Mouse (Mus musculus) lung, embryonic 14.5 days (tissue): ENCODE data around the gene Kcnab2. TPM values are rescaled to one million over a fixed set of nuclear protein-coding genes. Genes with fewer than 3 reads are reported as not detected.

ENCODE experiments used
- ATAC-seq: fragments of 200-750 bp; cut with Nextera tagmentation; 2 replicates; pipeline ENCODE4 v1.8.0; 2017; ENCODE audit warnings: mild to moderate bottlenecking, moderate TSS enrichment, moderate library complexity; ENCODE audit not compliant: insufficient read depth
- DNase-seq: peaks from one replicate; pipeline ENCODE4 v3.0.0-alpha.2; 2015
- H3K27ac ChIP-seq: fragments of 300-500 bp; sonication (generic); 2 replicates; pipeline ENCODE4 v1.5.1; 2014; ENCODE audit warnings: low read depth, mild to moderate bottlenecking, moderate library complexity
- H3K27me3 ChIP-seq: fragments of 300-500 bp; sonication (generic); 2 replicates; pipeline ENCODE4 v1.6.1; 2014; ENCODE audit warnings: low read length, control low read depth; ENCODE audit not compliant: insufficient read depth
- H3K36me3 ChIP-seq: fragments of 300-500 bp; sonication (generic); 2 replicates; pipeline ENCODE4 v1.6.1; 2014; ENCODE audit warnings: control low read depth; ENCODE audit not compliant: insufficient read depth
- H3K4me1 ChIP-seq: fragments of 300-500 bp; sonication (generic); 2 replicates; pipeline ENCODE4 v1.6.1; 2014; ENCODE audit warnings: antibody characterized with exemption, control low read depth; ENCODE audit not compliant: insufficient read depth
- H3K4me2 ChIP-seq: fragments of 300-500 bp; sonication (generic); 2 replicates; pipeline ENCODE4 v1.6.1; 2014; ENCODE audit warnings: mild to moderate bottlenecking
- H3K4me3 ChIP-seq: fragments of 300-500 bp; sonication (generic); 2 replicates; pipeline ENCODE4 v1.5.1; 2014; ENCODE audit warnings: low read depth, low read length
- H3K9ac ChIP-seq: fragments of 300-500 bp; sonication (generic); 2 replicates; pipeline ENCODE4 v1.6.1; 2014
- H3K9me3 ChIP-seq: fragments of 300-500 bp; sonication (generic); 2 replicates; pipeline ENCODE4 v1.6.1; 2016; ENCODE audit warnings: low read depth, low read length, control low read depth
- CTCF ChIP-seq: IDR thresholded peaks from 2 replicates; pipeline ENCODE4 v1.5.1; 2016; ENCODE audit warnings: antibody characterized with exemption, low read depth
- WGBS: fragments of 180-500 bp; shearing (Covaris S2); extraction: QIAGEN DNeasy Blood & Tissue Kit; methylation state at CpG from one replicate; pipeline ENCODE4 v1.1.7; 2014; 5-methylcytosine and 5-hydroxymethylcytosine counted together
- polyA plus RNA-seq: library from polyadenylated mRNA; unstranded; fragments of >200 nt; fragmentation: Nextera tagmentation; extraction: Ambion mirVana; gene quantifications from 2 replicates; pipeline ENCODE4 v1.2.1, GENCODE M21; 2014

The Kcnab2 gene
- polyA plus RNA-seq, 1 experiment from 2014 or later, result 3.6 TPM

DNA sequence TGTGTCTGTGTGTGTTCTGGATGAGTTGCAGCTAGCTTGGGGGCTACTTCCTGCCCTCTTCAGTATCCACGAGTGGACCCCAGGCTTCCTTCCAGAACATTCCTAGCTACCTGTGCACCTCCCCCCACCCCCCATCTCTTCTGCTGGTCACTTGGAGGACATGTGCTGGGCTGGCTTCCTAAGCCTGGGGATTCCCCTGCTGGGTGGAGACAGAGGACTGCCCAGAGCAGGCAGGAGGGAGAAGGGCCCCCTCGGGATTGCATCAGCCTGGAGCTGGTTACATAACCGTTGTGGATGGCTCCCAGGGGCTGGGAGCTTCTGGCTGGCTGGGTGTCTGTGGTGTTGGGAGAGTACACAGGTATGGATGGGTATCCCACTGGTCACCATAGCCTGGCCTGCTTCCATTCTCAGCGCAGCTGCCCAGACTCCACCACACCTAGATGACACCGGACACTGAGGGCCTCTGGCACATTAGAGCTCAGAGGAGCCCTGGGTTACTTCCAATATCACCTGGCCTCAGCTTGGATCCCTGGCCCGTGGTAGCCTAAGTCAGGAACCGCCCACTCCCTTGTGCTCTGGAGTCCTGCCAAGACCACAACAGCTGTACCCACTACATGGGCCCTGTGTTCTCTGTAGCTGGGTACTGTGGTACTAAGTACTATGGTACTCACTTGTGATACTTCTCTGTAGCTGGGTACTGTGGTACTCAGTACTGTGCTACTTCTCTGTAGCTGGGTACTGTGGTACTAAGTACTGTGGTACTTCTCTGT, 132.4 kb downstream of the Kcnab2 start:
- no peak for DNase-seq
- H3K4me2 ChIP-seq, result no peak overlapping the region
- H3K9ac ChIP-seq, result no peak overlapping the region
- no peak overlapping the region for H3K27ac ChIP-seq
- no peak overlapping the region for H3K4me3 ChIP-seq
- H3K9me3 ChIP-seq, result no peaks in the 10 kb centered on the region
- H3K36me3 ChIP-seq, result no peaks in the 10 kb centered on the region
- ATAC-seq, result peak; percentile 42; the same call in 1 of the 2 replicates
- peaks cover 26% of the 10 kb centered on the region for H3K27me3 ChIP-seq
- no peak for TF ChIP-seq CTCF
- no peaks in the 10 kb centered on the region for H3K4me1 ChIP-seq
- 34% methylated on average over 7 of the region's 7 CpGs for WGBS

DNA sequence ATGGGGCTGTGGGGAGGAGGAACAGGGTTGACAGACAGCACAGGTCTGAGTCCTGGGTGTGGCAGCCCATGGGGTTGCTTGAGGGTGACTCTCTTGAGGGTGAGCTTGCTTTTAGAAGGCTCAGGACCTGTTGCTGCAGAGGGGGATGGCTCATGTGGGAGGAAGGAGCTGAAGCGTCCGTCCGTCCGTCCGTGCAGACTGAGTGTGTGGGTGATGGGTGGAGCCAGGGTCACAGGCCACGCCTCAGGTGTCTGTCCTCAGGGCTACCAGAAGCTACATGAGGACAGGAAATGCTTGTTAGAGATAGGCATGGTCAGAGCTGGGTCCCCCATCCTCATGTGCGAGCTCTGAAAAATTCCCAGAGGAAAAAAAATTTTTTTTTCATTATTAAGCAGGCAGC, 133.0 kb downstream of the Kcnab2 start:
- Histone ChIP-seq H3K4me1 (no peaks in the 10 kb centered on the region), H3K4me2 (no peak overlapping the region), H3K27me3 (peaks cover 26% of the 10 kb centered on the region), H3K9ac (no peak overlapping the region), H3K27ac (no peak overlapping the region), H3K4me3 (no peak overlapping the region), H3K36me3 (no peaks in the 10 kb centered on the region), H3K9me3 (no peaks in the 10 kb centered on the region)
- no peak for TF ChIP-seq CTCF
- DNase-seq, result no peak
- 40% methylated on average over 7 of the region's 7 CpGs for whole genome bisulfite sequencing
- no peak for ATAC-seq

DNA sequence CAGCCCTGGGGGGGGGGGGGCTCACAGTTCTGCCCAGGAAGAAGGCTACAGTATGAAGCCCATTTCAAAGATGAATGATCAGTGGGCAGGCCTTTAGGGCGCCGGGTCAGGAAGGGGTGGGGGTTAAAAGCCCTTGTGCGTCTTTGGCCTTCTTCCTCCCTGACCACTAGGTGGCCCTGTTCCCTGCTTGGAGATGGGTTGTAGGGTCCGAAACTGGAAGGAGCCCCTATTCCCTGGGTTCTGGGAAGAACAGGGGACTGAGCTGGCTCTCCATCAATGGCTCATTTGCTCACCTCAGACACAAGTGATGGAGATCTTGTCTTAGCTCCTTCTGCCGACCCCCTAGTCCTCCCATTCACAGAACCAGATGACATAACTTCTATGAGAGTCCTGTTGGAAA, 134.4 kb downstream of the Kcnab2 start:
- H3K4me1 ChIP-seq, result no peaks in the 10 kb centered on the region
- peak; percentile 57 for DNase-seq
- no peaks in the 10 kb centered on the region for H3K36me3 ChIP-seq
- ATAC-seq, result no peak
- H3K4me3 ChIP-seq, result no peak overlapping the region
- peak; percentile 70 for TF ChIP-seq CTCF
- H3K9ac ChIP-seq, result no peak overlapping the region
- peaks cover 39% of the 10 kb centered on the region for H3K27me3 ChIP-seq
- H3K9me3 ChIP-seq, result no peaks in the 10 kb centered on the region
- no peak overlapping the region for H3K4me2 ChIP-seq
- 16% methylated on average over 5 of the region's 5 CpGs for WGBS
- H3K27ac ChIP-seq, result no peak overlapping the region

Other genes starting within 250 kb of the Kcnab2 start
- gene Gpr153, start 203.6 kb downstream of the Kcnab2 start, polyA plus RNA-seq, result 19.5 and 20.0 TPM in 2 replicates
- not detected in 2 replicates for gene Hes3, start 186.2 kb downstream of the Kcnab2 start, polyA plus RNA-seq
- 31.2 and 31.8 TPM in 2 replicates for gene Icmt, start 180.6 kb downstream of the Kcnab2 start, polyA plus RNA-seq
- gene Rnf207, start 158.9 kb downstream of the Kcnab2 start, polyA plus RNA-seq, result 0.36 and 0.65 TPM in 2 replicates
- 428 and 464 TPM in 2 replicates for gene Rpl22, start 152.1 kb downstream of the Kcnab2 start, polyA plus RNA-seq
- 0.03 and 0.07 TPM in 2 replicates for gene Chd5, start 139.2 kb downstream of the Kcnab2 start, polyA plus RNA-seq
- gene Nphp4, start 1.2 kb downstream of the Kcnab2 start, polyA plus RNA-seq, result 3.2 and 3.7 TPM in 2 replicates